Mouse (Mus musculus) adrenal gland, adult 18-20 months (tissue): ENCODE measurements around the gene Fgf15. TPM values are rescaled to one million over a fixed set of nuclear protein-coding genes. Genes with fewer than 3 reads are reported as not detected.
"Not testable (repeated sequence)": the region's sequence is repeated elsewhere in the genome, so short reads cannot be mapped to it uniquely, and the experiment has no call there.

Experiments used
- DNase-seq, 2 experiments: peaks; one replicate each; pipeline ENCODE4 v3.0.0; 2021 to 2022; ENCODE audit warnings: low spot score in 2 of 2
- total RNA-seq, 2 experiments: library from RNA; stranded (reverse); gene quantifications; 1 replicate in 1 of 2; 2 replicates in 1 of 2; pipeline ENCODE4 v1.2.3; 2021

The Fgf15 gene
- total RNA-seq, 2 experiments from 2014 or later: 0.36 TPM; not detected in 1

- peak in 1 of 2 experiments; percentile 41 for DNase-seq
Measured at GRCm38 (mm10) chr7:144888564-144889299, 7.6 kb upstream of the Fgf15 start.

DNA sequence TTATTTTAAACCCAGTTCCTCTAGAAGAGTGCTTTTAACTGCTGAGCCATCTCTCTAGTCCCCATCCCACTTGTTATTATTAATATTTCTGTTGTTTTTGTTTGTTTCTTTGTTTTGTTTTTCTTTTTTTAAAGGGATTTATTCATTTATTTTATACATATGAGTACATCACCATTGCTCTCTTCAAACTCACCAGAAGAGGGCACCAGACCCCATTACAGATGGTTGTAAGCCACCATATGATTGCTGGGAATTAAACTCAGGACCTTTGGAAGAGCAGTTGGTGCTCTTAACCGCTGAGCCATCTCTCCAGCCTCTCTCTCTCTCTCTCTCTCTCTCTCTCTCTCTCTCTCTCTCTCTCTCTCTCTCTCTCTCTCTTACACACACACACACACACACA is 5.7 kb upstream of the Fgf15 start:
- DNase-seq: not testable (repeated sequence)

- DNase-seq: no peak
Measured at GRCm38 (mm10) chr7:144891863-144892262, 4.5 kb upstream of the Fgf15 start.

DNA sequence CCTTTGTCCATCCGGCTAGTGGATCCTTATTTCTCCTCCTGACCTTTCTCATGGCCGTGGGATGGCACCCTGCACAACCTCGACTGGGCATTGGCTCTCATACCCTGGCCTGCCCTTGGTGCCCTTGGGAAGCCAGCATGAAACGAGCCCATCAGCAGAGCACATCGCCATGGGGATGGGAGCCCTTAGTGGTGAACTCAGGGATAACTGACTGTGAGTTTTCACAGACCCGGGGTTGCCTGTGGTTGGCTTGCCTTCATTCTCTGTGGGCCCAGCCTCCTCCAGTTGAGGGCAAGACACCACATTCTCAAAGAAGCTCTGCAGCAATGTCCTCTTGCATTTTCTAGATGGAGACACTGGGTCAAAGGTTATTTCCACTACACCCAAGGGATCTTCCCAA is 4.0 kb upstream of the Fgf15 start:
- DNase-seq: no peak

- DNase-seq: no peak
Measured at GRCm38 (mm10) chr7:144894191-144894590, 2.1 kb upstream of the Fgf15 start.

DNA sequence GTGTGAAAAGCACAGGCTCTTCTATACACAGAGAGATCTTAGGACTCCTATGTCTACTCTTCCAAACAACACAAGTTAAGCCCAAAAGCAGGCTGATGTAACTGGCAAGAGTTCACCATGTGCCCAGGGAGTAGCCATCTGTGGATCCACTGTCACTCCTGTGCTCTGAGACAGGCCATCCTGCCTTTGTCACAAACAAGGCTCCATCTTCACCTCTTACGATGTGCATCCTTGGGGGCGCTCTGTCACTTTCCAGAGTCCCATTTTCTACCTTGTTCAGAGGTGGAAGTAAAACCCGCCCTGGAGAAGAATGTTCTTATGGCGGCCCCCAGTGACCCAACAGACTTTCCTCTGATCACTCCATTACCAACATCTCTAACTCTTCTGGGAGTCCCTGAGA is 1.6 kb upstream of the Fgf15 start:
- DNase-seq: no peak

DNA sequence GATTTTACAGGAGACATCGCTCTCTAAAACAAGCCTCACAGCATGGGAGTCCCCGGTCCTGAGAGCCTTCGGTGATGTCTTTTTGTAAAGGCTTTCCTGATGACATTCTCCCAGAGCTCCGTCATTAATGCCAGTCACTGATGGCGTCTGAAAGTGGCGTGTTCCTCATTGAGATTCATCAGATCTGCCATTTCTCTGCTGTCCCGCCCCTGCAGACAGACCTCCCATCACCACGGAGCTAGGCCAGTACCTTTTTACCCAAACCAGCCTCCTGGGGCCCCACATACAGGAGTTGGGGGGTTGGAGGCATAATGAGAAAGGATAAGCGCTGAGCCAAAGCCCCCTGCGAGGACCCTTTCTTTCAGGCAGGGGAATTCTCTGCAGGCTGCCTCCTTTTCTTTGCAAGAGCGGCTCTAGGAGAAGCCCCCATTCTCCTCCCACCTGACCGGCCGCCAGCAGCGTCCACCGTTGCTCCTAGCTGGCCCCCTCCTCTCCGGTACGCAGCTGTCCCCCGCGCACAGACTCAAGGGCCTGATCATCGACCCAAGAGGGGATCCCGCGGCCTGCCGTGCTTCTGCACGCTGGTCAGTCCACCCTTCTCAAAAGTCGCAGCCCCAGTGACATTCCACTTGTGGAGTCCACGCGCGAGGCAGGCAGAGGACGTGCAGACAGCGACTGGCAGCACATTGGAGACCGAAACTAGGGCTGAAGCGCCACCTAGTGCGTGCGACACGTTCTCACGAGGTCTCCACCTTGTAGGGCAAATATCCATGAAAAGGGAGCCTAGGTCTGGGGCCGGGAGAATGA is 823 bp upstream of the Fgf15 start:
- DNase-seq: peak; percentile 75 to 76

DNA sequence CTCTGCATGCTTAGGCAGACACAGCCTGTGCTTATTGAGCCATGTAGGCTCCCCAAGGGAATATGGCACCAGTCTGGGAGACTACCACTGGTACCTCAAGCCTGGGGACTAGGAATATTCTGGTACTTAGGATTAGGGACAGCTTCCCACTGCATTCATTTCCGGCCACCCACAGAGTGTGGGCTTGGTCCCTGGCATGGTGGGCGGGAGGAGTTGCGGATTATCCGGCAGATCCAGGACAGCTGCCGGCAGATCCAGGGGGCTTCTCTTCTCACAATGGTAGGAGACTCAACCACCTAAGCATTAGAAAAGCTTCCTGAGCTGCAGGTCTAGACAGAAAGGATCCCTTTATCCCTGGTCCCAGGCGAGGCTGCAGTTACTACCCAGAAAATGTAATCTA is 2.2 kb downstream of the Fgf15 start:
- no peak for DNase-seq

- not testable (repeated sequence) for DNase-seq
Measured at GRCm38 (mm10) chr7:144905514-144905913, 9.2 kb downstream of the Fgf15 start.

GRCm38 (mm10) chr7:144906708-144907397 is 10.5 kb downstream of the Fgf15 start:
- peak; percentile 44 to 66 for DNase-seq

- no peak for DNase-seq
Measured at GRCm38 (mm10) chr7:144907793-144908192, 11.5 kb downstream of the Fgf15 start.

GRCm38 (mm10) chr7:144908705-144909104 is 12.4 kb downstream of the Fgf15 start:
- no peak for DNase-seq

- DNase-seq: no peak
Measured at GRCm38 (mm10) chr7:144911121-144911520, 14.8 kb downstream of the Fgf15 start.

DNA sequence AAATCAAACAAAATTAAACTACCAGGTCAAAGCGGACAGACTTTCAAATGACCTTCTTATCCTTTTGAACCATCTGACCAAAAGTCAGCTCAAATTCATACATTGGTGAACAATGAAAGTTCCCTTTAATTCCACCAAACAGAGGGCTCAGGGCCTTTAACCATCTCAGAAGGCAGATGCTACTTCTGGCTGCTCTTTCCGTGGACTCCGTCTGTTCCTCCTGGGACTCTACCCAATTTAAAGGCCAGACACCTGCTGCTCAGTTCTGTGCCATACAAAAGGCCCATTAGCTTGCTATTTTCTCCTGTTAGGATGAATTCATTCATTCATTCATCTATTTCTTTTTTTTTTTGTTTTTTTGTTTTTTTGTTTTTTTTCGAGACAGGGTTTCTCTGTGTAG is 16.6 kb downstream of the Fgf15 start:
- no peak for DNase-seq

DNA sequence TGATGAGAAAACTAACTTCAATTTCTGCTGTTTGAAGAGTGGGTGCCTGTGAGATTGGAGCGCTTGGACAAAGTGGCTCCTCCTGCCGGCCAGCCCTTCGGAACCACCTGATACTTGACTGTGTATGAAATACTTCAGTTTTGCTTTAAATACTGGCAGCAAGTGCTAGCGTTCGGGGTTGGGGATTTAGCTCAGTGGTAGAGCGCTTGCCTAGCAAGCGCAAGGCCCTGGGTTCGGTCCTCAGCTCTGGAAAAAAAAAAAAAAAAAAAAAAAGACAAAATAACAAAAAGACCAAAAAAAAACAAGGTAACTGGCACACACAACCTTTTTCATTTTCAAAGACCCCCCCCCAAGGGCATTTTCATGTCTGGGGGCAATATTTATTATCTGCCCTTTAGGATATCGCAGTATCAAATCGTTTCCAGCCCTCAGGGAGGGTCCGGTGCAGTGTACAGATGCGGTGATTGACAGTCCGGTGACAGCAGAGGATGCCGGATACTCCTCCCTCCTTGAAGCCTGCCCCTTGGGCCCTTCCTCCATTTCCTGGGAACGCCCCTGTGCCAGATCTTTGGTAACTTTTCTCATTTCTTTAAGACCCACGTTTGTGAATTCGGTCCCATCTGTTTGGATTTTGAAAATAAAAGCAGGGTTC is 18.1 kb downstream of the Fgf15 start:
- DNase-seq: no peak

DNA sequence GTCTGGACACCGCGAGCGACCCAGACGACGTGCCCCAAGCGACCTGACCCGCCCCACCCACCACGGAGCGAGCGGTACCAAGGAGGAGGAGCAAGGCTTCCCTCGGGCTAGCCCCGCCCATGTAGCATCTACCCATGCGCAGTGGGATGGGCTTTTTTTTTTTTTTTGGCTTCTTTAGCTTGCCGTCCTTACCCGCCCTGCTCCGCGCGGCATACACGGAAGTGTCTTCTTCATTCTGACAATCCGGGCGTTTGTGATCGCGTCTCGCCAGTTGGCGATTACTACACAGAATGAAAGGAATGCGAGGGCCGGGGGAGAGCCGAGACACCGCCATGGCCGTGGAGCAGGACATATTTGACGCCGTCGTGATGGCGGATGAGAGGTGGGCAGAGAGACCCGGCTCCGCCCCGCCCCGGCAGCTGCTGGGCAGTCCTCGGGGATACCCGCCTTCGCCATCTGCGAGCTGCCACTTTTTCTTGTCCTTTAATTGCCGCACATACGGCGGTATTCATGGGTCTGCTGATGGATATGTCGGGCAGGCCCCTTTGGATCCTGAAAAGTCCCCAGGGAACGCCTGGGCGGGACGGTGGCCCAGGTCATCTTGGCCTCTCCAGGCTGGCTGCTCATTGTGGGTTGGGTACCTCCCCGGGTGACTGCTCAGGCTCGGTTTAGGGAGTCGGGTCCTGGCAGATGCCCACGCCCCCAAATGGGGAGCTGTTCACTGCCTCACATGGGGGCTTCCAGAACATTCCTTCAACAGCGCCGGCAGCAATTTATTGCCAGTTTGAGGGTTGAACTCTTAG is 18.8 kb downstream of the Fgf15 start, which contains the start of gene LTO1:
Gene LTO1, plus strand, starts transcription at position 153 of the 803 bp plus-strand sequence.
- peak; percentile 78 to 81 for DNase-seq

DNA sequence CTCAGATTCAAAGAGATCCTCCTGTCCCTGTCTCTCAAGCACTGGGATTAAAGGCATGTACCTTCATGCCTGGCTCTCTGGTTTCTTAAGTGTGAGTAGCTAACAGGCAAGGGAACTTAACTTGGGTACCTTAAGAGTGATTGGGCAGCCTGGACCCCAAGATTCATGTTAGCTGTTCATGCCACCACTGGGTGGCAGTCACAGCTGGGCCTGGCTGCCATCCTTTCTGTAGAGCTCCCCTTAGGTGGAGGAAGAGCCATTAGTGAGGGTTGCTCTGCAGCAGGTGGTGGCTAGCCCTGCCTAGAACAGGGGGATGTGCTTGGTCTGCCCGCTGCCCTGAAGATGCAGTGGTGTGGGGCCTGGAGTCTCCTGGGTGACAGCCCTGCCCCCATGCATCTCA is 22.5 kb downstream of the Fgf15 start:
- DNase-seq: no peak

DNA sequence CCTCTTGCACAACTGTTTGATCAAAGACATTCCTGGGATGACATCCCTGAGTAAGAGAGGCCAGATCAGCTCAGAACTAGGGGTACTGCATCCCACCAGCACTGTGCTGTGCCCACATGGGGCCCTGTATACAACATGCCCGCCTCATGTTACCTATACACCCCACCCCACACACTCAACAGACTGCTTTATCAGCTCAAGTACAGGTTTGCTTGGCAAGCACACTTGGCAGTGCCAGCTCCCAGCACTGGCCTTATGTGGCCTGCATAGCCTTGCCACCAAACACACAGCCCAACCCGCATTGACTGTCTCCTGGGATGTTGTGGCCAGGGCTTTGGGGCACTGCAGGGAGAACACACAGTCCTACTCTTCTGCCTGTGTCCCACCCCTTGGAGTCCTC is 31.3 kb downstream of the Fgf15 start:
- no peak for DNase-seq

- DNase-seq: no peak
Measured at GRCm38 (mm10) chr7:144928009-144928888, 31.9 kb downstream of the Fgf15 start.

GRCm38 (mm10) chr7:144928889-144929210 is 32.5 kb downstream of the Fgf15 start:
- no peak for DNase-seq
